Mouse (Mus musculus): ENCODE results near the gene Zfr2.
"Not testable (repeated sequence)": the region's sequence is repeated elsewhere in the genome, so short reads cannot be mapped to it uniquely, and the experiment has no call there.

The Zfr2 gene

GRCm38 (mm10) chr10:81202978-81203720 is 29.8 kb upstream of the Zfr2 start:
- DNase-seq, result no peak

- no peak for DNase-seq
Observed at GRCm38 (mm10) chr10:81204137-81204536, 28.8 kb upstream of the Zfr2 start.

GRCm38 (mm10) chr10:81210154-81210553 is 22.8 kb upstream of the Zfr2 start:
- DNase-seq, result peak; percentile 47

- no peak for DNase-seq
Observed at GRCm38 (mm10) chr10:81216260-81216659, 16.7 kb upstream of the Zfr2 start.

GRCm38 (mm10) chr10:81216810-81217209 is 16.1 kb upstream of the Zfr2 start:
- no peak for DNase-seq

- DNase-seq, result peak; percentile 71
Observed at GRCm38 (mm10) chr10:81217267-81217666, 15.7 kb upstream of the Zfr2 start.

- DNase-seq, result peak; percentile 89
Observed at GRCm38 (mm10) chr10:81217964-81218363, 15.0 kb upstream of the Zfr2 start.

GRCm38 (mm10) chr10:81221402-81222015 is 11.4 kb upstream of the Zfr2 start:
- DNase-seq, result no peak

- not testable (repeated sequence) for DNase-seq
Observed at GRCm38 (mm10) chr10:81223731-81224130, 9.2 kb upstream of the Zfr2 start.

- peak; percentile 44 for DNase-seq
Observed at GRCm38 (mm10) chr10:81229735-81230437, 3.1 kb upstream of the Zfr2 start.

- DNase-seq, result peak; percentile 66
Observed at GRCm38 (mm10) chr10:81230438-81231332, 2.3 kb upstream of the Zfr2 start, which contains the start of gene Atcay. Gene Atcay, minus strand, starts transcription at chr10:81230833.

- DNase-seq, result peak; percentile 22
Observed at GRCm38 (mm10) chr10:81231436-81231835, 1.5 kb upstream of the Zfr2 start.

GRCm38 (mm10) chr10:81233226-81233585 is 251 bp downstream of the Zfr2 start:
- DNase-seq, result no peak

GRCm38 (mm10) chr10:81234206-81234605 is 1.3 kb downstream of the Zfr2 start:
- DNase-seq, result peak; percentile 12

- DNase-seq, result peak; percentile 6
Observed at GRCm38 (mm10) chr10:81236471-81237268, 3.7 kb downstream of the Zfr2 start.

- no peak for DNase-seq
Observed at GRCm38 (mm10) chr10:81238618-81239017, 5.7 kb downstream of the Zfr2 start.

GRCm38 (mm10) chr10:81240876-81241275 is 7.9 kb downstream of the Zfr2 start:
- peak; percentile 92 for DNase-seq

GRCm38 (mm10) chr10:81242021-81242420 is 9.1 kb downstream of the Zfr2 start:
- DNase-seq, result peak; percentile 64

- DNase-seq, result peak; percentile 22
Observed at GRCm38 (mm10) chr10:81244146-81244545, 11.2 kb downstream of the Zfr2 start.

GRCm38 (mm10) chr10:81244595-81244994 is 11.6 kb downstream of the Zfr2 start:
- peak; percentile 91 for DNase-seq

- peak; percentile 24 for DNase-seq
Observed at GRCm38 (mm10) chr10:81245166-81245565, 12.2 kb downstream of the Zfr2 start.

- no peak for DNase-seq
Observed at GRCm38 (mm10) chr10:81247804-81248203, 14.8 kb downstream of the Zfr2 start.

Data from thymus, postnatal 4 days (tissue).